Mouse (Mus musculus): ENCODE data around the gene Capns2.

Capns2 gene

DNA sequence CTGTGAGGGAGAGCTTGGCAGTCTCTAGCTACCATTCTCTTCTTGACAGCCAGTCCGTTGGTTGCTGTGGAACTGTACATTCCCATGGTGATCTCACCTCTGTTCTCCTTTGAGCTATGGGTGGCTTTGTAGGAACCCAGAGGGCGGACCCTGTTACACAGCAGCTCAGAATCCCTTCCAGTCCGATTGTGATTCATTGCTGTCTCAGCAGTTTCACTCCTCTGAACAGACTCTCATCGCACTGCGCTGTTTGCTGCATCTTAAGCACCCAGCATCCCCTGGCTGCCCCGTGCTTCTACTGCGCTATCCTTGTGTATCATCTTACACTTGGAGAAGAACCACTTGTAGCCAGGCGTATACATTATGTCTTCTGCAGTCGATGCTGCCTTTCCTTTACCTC is 1.6 kb upstream of the Capns2 start:
- ChIA-PET CTCF (interaction anchor here in 1 of 4 experiments (0.6 kb wide), 1 partner anchor 110 kb away, joined by 4 read pairs; no protein-coding TSS in a partner anchor), POLR2A (no interaction called here)

DNA sequence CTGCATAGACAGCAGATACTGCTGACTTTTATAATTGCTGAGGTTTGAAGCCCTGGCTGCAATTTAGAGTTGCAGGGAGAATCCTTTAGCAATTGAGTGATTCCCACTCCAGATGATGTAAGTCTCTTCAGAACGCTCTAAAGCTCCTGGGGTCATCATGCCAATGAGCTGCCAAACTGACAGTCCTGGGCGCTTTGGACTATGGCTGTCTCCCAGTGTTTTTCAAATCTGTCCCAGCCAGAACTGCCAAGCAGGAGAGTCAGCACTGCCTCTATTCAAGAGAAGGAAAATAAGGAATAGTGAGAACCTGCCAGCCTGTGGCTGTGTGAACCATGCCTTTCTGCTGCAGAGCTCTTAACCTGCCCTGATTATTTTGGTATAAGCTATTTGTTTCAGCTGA is 1.8 kb downstream of the Capns2 start:
- CTCF ChIA-PET, result no interaction called here
- POLR2A ChIA-PET, result interaction anchor here in 1 of 4 experiments (0.6 kb wide), 1 partner anchor 25 kb away, joined by 3 read pairs; no protein-coding TSS in a partner anchor

DNA sequence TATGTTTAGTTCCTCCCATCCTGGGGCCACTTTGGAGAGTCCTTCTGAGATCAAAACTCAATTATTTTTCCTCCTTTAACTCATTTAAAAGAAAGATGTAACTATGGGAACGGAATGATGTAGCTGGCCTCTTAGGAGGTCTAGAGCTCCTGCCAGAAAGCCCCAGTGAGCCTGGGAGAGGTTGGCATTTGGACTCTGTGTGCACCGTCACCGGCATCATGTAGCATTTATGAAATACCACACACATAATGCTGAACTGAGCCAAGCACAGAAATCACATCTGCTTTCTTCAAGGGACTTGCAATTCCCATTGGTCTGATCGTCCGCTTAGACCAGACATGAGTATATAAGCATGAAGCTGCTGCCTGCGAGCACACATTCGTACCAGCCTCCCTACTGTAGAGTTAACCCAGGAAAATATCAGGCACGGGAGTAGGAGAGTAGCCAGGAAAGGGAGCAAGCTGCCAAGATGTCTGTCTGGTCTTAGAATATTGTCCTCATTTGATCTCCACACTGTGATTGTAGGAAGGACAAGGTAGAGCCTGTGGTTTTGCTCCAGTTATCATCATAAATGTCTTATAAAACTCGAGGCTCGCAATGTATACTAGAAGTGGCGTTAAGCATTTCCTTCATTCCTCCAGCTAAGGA is 2.4 kb downstream of the Capns2 start:
- ChIA-PET CTCF (no interaction called here), POLR2A (interaction anchor here in 1 of 4 experiments (0.6 kb wide), 1 partner anchor 78 kb away, joined by 3 read pairs; no protein-coding TSS in a partner anchor)

DNA sequence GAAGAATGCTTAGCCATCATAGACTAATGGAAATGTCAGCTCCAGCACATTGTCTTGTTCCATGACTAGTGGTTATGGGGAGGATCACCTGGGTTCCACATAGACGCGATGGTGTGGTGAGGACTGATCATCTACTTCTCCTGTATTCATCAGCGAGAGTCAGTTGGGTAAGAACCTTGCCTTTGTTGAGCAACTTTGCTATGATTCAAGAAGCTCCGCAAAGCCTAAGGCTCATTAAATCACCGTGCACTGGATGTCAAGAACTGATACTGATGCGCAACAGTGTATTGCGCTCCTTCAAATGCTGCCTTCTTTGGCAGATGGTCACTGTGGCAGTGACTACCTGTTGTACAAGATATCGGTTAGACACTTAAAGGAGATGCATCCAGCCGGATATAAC is 5.3 kb downstream of the Capns2 start:
- CTCF ChIA-PET, result no interaction called here

DNA sequence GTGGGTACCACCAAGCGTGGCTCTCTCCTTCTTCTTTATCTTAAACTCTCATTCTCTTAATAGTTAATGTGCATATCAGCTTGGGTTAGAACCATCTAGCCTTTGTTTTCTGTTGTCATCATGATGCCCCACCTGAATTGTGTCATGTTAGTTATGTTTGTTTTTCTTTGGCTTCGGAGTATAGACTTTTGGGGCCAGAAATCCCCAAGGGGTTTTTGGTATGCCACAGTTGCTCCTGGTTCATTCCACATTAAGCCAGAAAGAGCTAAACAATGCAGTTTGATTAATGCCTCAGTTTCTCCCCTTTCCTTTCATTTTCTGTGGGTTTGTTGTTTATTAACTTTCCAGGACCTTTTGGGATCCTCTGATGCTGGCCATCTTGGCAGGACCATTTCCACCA is 7.2 kb downstream of the Capns2 start:
- POLR2A ChIA-PET, result no interaction called here
- CTCF ChIA-PET, result no interaction called here

More for the DNA sequence above, 5.3 kb downstream of the Capns2 start:
- POLR2A ChIA-PET, result no interaction called here

DNA sequence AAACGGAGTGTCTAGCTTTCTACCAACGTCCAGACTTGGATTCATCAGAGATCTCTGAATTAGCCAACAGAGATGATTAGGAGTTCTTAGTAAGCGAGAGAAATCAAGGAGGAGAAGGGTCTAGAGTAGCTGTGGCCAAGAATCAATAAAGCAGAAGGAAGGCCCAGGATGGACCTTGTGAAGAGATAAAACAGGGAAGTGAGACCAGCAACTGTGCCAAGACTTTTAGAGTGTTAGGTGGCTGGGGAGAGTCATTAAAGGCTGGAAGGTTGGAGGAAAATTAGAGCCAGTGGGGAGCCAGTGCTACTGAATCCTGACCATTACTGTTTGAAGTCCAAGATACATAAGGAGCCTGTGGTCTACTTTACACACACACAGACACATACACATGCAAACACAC is 10.3 kb downstream of the Capns2 start:
- CTCF ChIA-PET, result no interaction called here

DNA sequence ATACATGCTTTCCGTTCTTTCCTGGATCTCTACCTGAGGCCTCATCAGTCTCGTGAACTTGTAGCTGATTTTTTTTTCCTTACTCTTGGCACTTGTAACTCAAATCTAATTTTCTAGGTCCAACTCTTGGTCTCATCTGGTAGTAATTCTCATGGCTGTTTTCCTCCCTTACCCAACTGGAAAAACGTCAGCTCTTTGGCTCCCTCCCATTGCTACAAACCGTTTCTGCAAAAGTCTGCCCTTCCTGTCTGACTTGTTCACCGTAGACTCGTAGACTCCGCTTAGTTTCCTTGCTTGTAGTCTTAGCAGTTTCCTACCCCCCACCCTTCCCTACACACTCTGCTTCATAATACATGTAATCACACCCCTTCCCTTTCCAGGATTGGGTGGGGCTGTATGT is 12.2 kb downstream of the Capns2 start:
- POLR2A ChIA-PET, result no interaction called here
- CTCF ChIA-PET, result no interaction called here

More for the DNA sequence above, 10.3 kb downstream of the Capns2 start:
- POLR2A ChIA-PET, result no interaction called here

DNA sequence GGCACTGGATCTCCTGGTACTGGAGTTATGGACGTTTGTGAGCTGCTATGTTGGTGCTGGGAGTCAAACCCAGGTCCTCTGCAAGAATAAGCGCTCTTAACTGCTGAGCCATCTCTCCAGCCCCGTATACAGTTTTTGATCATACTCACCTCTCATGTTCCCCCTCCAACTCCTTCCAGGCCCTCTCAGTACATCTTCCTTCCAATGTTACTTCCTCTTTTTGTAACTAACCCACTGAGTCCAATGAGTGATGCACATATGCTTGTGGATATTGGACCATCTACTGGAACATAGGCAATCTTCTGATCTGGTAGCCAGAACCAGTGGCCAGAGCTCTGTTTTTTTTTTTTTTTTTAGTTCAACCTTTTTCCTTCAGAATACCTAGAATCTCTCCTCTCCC is 14.9 kb downstream of the Capns2 start:
- CTCF ChIA-PET, result no interaction called here
- POLR2A ChIA-PET, result no interaction called here

DNA sequence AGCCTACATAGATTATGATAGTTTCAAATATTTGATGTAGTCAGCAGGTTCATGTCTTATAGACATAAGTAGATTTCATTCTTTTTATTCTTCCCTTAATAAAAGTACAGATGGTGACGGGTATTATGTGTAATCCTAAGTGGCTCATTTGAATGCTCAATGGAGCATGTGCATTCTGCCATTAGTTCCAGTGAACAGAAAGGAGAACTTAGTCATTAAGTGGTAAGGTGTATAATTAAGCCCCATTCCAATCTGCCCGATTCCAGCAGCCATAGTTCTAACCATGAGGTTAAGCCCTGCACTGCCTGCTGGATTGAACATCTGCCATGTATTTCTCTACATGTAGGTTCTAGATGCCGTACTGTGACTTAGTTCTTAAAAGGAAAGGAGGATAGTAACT is 20.6 kb downstream of the Capns2 start:
- CTCF ChIA-PET, result no interaction called here
- POLR2A ChIA-PET, result interaction anchor here in 1 of 4 experiments (0.6 kb wide), 1 partner anchor 77 kb away, joined by 4 read pairs; no protein-coding TSS in a partner anchor

DNA sequence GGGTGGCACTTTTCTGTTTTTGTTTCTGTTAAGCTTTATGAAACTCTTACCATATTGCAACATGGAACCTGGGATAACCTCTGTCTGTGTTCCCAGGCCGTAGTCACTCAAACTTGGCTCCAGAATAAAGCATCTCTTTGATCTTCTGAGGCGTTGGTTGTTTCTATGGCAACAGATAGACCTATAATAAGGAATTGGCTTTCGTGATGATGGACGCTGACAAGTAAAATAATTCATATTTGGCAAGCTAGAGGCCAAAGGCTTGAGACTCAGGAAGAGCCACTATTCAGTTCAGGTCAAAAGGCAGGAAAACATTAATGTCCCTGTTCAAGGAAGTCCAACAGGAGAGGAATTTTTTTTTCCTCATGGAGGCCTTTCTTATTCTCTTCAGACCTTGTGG is 27.8 kb downstream of the Capns2 start:
- CTCF ChIA-PET, result interaction anchor here in 1 of 4 experiments (0.6 to 1.1 kb wide), 2 partner anchors 63 to 71 kb away, joined by 3 to 4 read pairs; no protein-coding TSS in a partner anchor
- POLR2A ChIA-PET, result no interaction called here

DNA sequence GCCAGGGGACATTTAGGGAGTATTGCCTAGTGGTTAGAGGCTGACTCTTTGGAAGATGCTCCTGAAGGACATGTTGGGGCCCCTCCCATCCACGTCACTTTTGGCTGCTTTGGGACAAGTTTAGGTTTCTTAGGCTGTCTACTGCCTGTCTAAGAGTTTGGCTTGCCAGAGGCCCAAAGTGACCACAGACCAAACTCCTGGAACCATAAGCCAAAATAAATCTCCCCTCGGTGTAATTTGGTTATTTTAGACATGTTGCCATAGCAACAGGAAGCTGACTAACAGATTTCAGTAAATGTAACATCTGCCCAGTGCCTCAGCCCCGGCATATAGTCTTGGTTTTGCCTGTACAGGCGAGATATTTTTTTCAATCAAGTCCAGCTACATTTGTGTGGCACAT is 36.8 kb downstream of the Capns2 start:
- CTCF ChIA-PET, result interaction anchor here in 1 of 4 experiments (0.6 kb wide), 1 partner anchor 557 kb away, joined by 3 read pairs; no protein-coding TSS in a partner anchor
- POLR2A ChIA-PET, result no interaction called here

DNA sequence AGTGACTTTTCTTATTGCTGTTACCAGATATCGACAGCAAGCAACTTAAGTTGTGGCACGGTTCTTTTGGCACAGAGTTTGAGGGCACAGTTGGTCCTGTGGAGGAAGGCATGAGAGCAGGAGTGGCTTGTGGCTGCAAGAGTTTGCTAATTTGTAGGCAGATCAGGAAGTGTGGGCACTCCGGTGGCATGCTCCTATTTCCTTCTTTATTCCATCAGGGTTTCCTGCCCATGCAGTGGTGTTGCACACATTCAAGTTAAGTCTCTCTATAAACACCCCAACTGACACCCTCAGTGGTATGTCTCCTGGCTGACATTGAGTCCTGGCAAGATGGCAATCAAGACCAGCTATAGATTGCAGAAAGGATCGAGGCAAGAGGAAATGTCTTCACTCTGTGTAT is 47.9 kb downstream of the Capns2 start:
- ChIA-PET POLR2A (no interaction called here), CTCF (no interaction called here)

DNA sequence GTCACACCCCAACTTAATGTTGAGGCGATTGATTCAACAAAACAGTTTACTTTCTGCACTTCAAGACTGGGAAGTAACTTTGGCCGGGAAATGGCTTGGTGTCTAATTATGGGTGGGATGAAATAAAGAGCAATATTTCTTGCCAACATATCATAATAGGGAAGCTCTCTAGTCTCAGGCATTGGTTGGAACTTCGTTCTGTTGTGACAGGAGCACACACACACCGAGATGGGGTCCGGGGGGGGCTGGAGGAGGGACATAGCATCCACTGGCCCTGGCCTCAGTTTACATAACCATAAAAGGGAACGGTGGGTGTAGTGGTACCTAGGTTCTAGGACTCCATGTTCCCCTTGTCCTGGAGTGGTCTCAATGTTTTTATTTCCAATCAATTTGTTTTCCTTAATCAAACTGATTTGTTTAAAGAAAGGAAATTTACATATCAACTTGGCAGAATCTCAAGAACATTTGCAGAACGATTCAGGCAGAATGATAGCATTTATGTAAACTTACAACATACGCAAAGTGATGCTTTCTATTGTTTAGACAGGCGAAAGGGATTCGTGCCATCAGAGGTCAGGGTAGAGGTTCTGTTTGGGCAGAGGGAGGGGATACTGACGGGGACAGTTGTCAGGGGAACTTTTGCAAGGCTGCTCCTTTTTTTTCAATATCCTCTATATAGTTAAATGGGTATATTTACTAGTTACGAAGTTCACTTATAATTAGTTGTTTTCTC is 49.6 kb downstream of the Capns2 start:
- ChIA-PET CTCF (no interaction called here), POLR2A (interaction anchor here in 1 of 4 experiments (0.6 kb wide), 1 partner anchor 1708 kb away, joined by 3 read pairs; no protein-coding TSS in a partner anchor)
